Mouse (Mus musculus): ENCODE data around the gene Eif4e3. TPM values are rescaled to one million over a fixed set of nuclear protein-coding genes. Genes with fewer than 3 reads are reported as not detected.

Gene Eif4e3
- total and polyA plus RNA-seq, 2 experiments from 2014 or later, result 6.0 to 12.9 TPM

GRCm38 (mm10) chr6:99652341-99652740 lies 14.2 kb downstream of the Eif4e3 start:
- no peaks in the 10 kb centered on the region for H3K27me3 ChIP-seq (ENCODE audit: insufficient read depth, low read length)
- peak; percentile 63 for TF ChIP-seq CTCF (IDR thresholded peaks at IDR 0.05; ENCODE audit: low read depth)
- no peak overlapping the region for H3K9ac ChIP-seq
- ATAC-seq (peak; percentile 34), DNase-seq (peak; percentile 59)
- H3K4me2 ChIP-seq (ENCODE audit: low read depth), result no peak overlapping the region
- no peak overlapping the region for H3K4me3 ChIP-seq (ENCODE audit: low read depth, low read length)
- no peaks in the 10 kb centered on the region for H3K9me3 ChIP-seq (ENCODE audit: low read length)
- H3K4me1 ChIP-seq (ENCODE audit: insufficient read depth), result no peaks in the 10 kb centered on the region
- peaks cover 10% of the 10 kb centered on the region; the same call in 1 of the 2 replicates for H3K36me3 ChIP-seq (ENCODE audit: insufficient read depth)
- 89% methylated on average over 2 of the region's 2 CpGs for WGBS
- no peak overlapping the region for H3K27ac ChIP-seq (ENCODE audit: low read depth, low read length)

DNA sequence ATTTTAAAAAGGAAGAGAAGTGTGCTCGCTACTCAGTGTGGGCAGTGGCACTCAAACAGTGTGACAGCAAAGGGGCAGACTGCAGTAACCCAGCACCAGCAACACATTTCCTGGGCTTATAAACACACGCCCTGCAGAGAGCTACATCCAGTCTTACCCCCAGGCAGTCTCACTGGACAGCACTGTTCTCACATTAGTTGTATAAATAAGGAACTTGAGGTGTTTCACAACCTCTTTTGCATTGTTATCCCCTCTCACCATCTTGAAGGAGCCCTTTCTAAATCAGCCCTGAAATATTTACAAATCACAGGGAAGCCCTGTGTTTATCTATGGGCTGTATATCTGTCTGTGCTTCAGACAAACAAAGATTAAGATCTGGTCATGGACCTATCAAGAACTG lies 17.3 kb downstream of the Eif4e3 start:
- 70% methylated on average over 2 of the region's 2 CpGs for WGBS
- DNase-seq (no peak), ATAC-seq (no peak)
- Histone ChIP-seq H3K4me2 (ENCODE audit: low read depth) (no peak overlapping the region), H3K36me3 (ENCODE audit: insufficient read depth) (peaks cover 14% of the 10 kb centered on the region; the same call in 1 of the 2 replicates), H3K27me3 (ENCODE audit: insufficient read depth, low read length) (no peaks in the 10 kb centered on the region), H3K27ac (ENCODE audit: low read depth, low read length) (no peak overlapping the region), H3K4me3 (ENCODE audit: low read depth, low read length) (no peak overlapping the region), H3K9me3 (ENCODE audit: low read length) (no peaks in the 10 kb centered on the region), H3K4me1 (ENCODE audit: insufficient read depth) (no peaks in the 10 kb centered on the region), H3K9ac (no peak overlapping the region)
- TF ChIP-seq CTCF (IDR thresholded peaks at IDR 0.05; ENCODE audit: low read depth), result no peak

DNA sequence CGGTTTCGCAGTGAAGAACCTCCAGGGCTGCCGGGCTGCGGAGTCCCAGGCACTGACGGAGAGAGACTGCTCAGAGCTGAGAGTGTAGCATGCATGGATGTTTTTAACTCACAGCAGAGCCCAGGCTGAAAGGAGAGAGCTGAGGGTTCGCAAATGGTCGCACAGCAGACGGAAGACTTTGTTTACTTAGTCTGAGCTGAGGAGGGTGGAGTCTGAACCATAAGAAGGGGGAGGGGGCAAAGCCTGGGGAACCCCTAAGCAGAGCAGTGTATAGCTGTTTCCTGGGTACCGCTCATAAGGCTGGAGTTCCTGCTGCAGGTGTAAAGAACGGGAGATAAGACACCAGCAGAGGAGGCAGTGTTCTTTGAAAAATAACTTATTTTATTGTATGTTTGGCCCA lies 20.2 kb downstream of the Eif4e3 start:
- Histone ChIP-seq H3K4me1 (ENCODE audit: insufficient read depth) (no peaks in the 10 kb centered on the region; the same call in 1 of the 2 replicates), H3K27me3 (ENCODE audit: insufficient read depth, low read length) (no peaks in the 10 kb centered on the region), H3K27ac (ENCODE audit: low read depth, low read length) (no peak overlapping the region), H3K9ac (no peak overlapping the region), H3K4me2 (ENCODE audit: low read depth) (no peak overlapping the region), H3K4me3 (ENCODE audit: low read depth, low read length) (no peak overlapping the region), H3K9me3 (ENCODE audit: low read length) (no peaks in the 10 kb centered on the region), H3K36me3 (ENCODE audit: insufficient read depth) (peaks cover 14% of the 10 kb centered on the region; the same call in 1 of the 2 replicates)
- ATAC-seq (no peak), DNase-seq (no peak)
- no peak for TF ChIP-seq CTCF (IDR thresholded peaks at IDR 0.05; ENCODE audit: low read depth)
- WGBS, result 78% methylated on average over 10 of the region's 10 CpGs

- no peaks in the 10 kb centered on the region for H3K27me3 ChIP-seq (ENCODE audit: insufficient read depth, low read length)
- H3K4me1 ChIP-seq (ENCODE audit: insufficient read depth), result no peaks in the 10 kb centered on the region; the same call in 1 of the 2 replicates
- H3K9ac ChIP-seq, result no peak overlapping the region
- TF ChIP-seq CTCF (IDR thresholded peaks at IDR 0.05; ENCODE audit: low read depth), result peak; percentile 24; the same call in 1 of the 2 replicates
- H3K9me3 ChIP-seq (ENCODE audit: low read length), result no peaks in the 10 kb centered on the region
- ATAC-seq (no peak), DNase-seq (no peak)
- H3K4me2 ChIP-seq (ENCODE audit: low read depth), result no peak overlapping the region
- peaks cover 9% of the 10 kb centered on the region; the same call in 1 of the 2 replicates for H3K36me3 ChIP-seq (ENCODE audit: insufficient read depth)
- H3K27ac ChIP-seq (ENCODE audit: low read depth, low read length), result no peak overlapping the region
- WGBS, result 90% methylated on average over 5 of the region's 5 CpGs
- no peak overlapping the region for H3K4me3 ChIP-seq (ENCODE audit: low read depth, low read length)
Observed at GRCm38 (mm10) chr6:99644876-99645275, 21.7 kb downstream of the Eif4e3 start.

- no peak for TF ChIP-seq CTCF (IDR thresholded peaks at IDR 0.05; ENCODE audit: low read depth)
- Histone ChIP-seq H3K9me3 (ENCODE audit: low read length) (no peaks in the 10 kb centered on the region), H3K27ac (ENCODE audit: low read depth, low read length) (no peak overlapping the region), H3K4me3 (ENCODE audit: low read depth, low read length) (no peak overlapping the region), H3K9ac (no peak overlapping the region), H3K36me3 (ENCODE audit: insufficient read depth) (peaks cover 13% of the 10 kb centered on the region; the same call in 1 of the 2 replicates), H3K27me3 (ENCODE audit: insufficient read depth, low read length) (no peaks in the 10 kb centered on the region), H3K4me2 (ENCODE audit: low read depth) (no peak overlapping the region), H3K4me1 (ENCODE audit: insufficient read depth) (no peaks in the 10 kb centered on the region; the same call in 1 of the 2 replicates)
- no peak for ATAC-seq
- 62% methylated on average over 5 of the region's 5 CpGs for WGBS
- DNase-seq, result no peak
Observed at GRCm38 (mm10) chr6:99644386-99644785, 22.2 kb downstream of the Eif4e3 start.

DNA sequence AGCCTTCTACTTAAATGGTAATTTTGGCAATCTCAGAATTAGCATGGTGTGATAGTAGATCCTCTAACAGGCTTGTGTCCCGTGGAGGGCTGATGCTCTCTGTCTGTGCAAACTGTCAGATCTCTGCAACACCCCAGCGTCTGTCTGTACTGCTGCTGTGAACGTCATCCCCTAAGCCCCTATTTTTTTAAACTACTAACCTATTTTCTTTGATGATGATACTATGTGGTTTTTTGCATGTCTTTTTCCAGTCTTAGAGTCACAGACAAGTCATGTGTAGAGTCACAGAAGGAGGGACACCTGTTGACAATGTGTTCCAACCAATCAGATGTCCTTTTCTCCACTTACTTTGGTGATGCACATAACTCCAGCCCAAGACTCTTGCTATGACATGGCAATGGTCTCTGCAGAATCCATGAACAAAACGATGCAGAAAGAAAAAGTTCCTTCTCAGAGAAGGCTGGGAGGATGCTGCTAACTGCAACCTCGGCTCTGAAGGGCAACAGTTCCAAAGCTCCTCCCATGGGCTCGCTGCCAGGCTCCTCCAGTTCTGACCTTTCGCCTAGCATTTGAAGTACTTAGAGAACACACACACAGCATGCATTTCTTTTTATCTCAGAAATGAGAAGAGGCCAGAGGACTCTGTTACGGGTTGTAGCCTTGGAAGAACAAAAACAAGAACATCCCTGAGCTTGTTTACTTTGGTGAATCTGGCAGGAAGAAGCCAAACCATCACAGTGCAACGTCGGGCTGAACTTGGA lies 23.0 kb downstream of the Eif4e3 start:
- no peaks in the 10 kb centered on the region for H3K27me3 ChIP-seq (ENCODE audit: insufficient read depth, low read length)
- peaks cover 19% of the 10 kb centered on the region; the same call in 1 of the 2 replicates for H3K36me3 ChIP-seq (ENCODE audit: insufficient read depth)
- 49% methylated on average over 10 of the region's 10 CpGs for WGBS
- H3K27ac ChIP-seq (ENCODE audit: low read depth, low read length), result no peak overlapping the region
- no peak overlapping the region for H3K4me2 ChIP-seq (ENCODE audit: low read depth)
- H3K9ac ChIP-seq, result no peak overlapping the region
- H3K9me3 ChIP-seq (ENCODE audit: low read length), result no peaks in the 10 kb centered on the region
- H3K4me1 ChIP-seq (ENCODE audit: insufficient read depth), result no peaks in the 10 kb centered on the region; the same call in 1 of the 2 replicates
- ATAC-seq (no peak), DNase-seq (no peak)
- TF ChIP-seq CTCF (IDR thresholded peaks at IDR 0.05; ENCODE audit: low read depth), result no peak
- no peak overlapping the region for H3K4me3 ChIP-seq (ENCODE audit: low read depth, low read length)

- no peak for DNase-seq
- Histone ChIP-seq H3K27me3 (ENCODE audit: insufficient read depth, low read length) (no peaks in the 10 kb centered on the region), H3K9ac (no peak overlapping the region), H3K4me1 (ENCODE audit: insufficient read depth) (no peaks in the 10 kb centered on the region), H3K4me3 (ENCODE audit: low read depth, low read length) (no peak overlapping the region), H3K27ac (ENCODE audit: low read depth, low read length) (no peak overlapping the region), H3K4me2 (ENCODE audit: low read depth) (no peak overlapping the region), H3K9me3 (ENCODE audit: low read length) (no peaks in the 10 kb centered on the region), H3K36me3 (ENCODE audit: insufficient read depth) (peaks cover 18% of the 10 kb centered on the region)
- 68% methylated on average over 4 of the region's 4 CpGs for WGBS
- TF ChIP-seq CTCF (IDR thresholded peaks at IDR 0.05; ENCODE audit: low read depth), result no peak
- no peak for ATAC-seq
Observed at GRCm38 (mm10) chr6:99637456-99637855, 29.1 kb downstream of the Eif4e3 start.
